Mouse (Mus musculus) brown adipose tissue, adult 24 weeks (tissue): ENCODE results near the gene Abcg5. TPM values are rescaled to one million over a fixed set of nuclear protein-coding genes. Genes with fewer than 3 reads are reported as not detected.
A peak's percentile ranks its signal among the peaks of the same experiment; 100 is the strongest.

ENCODE experiments used
- H3K27ac ChIP-seq: fragments of 200-500 bp; replicated peaks from 2 replicates; pipeline ENCODE4 v1.5.1; 2012; ENCODE audit warnings: low read depth, mild to moderate bottlenecking, low read length
- H3K4me1 ChIP-seq: fragments of 200-500 bp; 2 replicates; pipeline ENCODE4 v1.6.1; 2012; ENCODE audit warnings: low read length, mixed read lengths; ENCODE audit not compliant: control insufficient read depth, insufficient read depth, insufficient read length
- H3K4me3 ChIP-seq: fragments of 200-500 bp; 2 replicates; pipeline ENCODE4 v1.5.1; 2012; ENCODE audit warnings: low read depth, mild to moderate bottlenecking, low read length, moderate library complexity; ENCODE audit not compliant: insufficient read depth
- polyA plus RNA-seq: library from polyadenylated mRNA; stranded (reverse); fragments of >200 nt; gene quantifications from 2 replicates; pipeline ENCODE4 v1.2.4, GENCODE M21; 2012; ENCODE audit not compliant: missing spikeins, insufficient read depth, insufficient read length

Abcg5 gene
- polyA plus RNA-seq, 1 experiment: not detected

DNA sequence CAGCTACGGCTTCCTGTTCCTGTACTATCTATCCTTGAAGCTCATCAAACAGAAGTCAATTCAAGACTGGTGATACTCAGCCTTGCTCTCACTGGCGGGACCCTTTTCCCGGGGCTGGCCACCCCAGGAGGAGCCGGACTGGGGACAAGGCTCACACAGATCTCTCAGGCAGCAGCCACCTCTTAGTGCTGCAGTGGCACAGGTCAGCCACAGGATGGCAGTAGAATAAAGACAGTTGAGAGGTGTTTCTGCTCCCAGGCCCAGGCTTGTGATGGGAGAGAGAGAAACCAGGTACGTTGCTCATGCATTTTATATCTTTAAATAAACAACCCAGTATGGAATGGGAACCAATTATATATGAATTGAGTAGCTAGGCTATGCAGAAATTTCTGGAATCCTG lies 15.9 kb upstream of the Abcg5 start:
- no peaks in the 10 kb centered on the region for H3K4me1 ChIP-seq
- H3K4me3 ChIP-seq: no peak overlapping the region
- H3K27ac ChIP-seq: no peak overlapping the region

DNA sequence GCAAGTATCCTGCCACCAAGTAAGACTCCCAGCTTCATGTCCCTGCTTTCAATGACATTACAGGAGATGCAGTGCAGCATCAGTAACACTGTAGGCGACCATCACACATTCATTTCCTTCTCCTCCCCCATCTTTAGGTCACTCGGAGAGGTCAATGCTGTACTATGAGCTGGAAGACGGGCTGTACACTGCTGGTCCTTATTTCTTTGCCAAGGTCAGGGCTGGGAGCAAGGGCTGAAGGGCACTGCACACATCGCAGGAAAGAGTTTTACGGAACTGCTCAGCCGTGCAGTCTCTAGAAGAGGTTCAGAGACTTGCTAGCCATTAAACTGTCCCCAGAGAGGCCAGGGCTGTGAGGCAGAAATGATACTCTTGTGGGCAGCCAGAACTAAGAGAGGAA lies 13.7 kb upstream of the Abcg5 start:
- Histone ChIP-seq H3K4me3 (no peak overlapping the region), H3K4me1 (no peaks in the 10 kb centered on the region), H3K27ac (no peak overlapping the region)

DNA sequence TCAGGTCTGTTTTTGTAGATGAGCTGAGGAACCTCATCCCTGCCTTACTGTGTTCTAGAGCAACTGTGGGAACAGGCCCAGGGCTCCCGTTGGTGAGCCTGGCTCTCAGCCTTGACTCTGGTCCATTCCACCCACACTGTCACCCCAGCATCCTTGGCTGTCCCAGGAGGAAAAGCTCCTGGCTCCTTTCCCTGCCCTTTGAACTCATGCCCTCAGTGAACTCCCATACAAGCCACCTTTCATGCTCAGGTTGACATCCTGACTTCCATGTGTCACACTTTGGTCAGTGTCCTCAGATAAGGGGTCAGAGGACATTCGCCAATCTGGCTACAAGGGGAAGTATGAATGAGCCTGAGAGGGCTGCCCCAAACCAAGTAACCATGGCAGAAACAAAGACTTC lies 10.9 kb upstream of the Abcg5 start:
- H3K27ac ChIP-seq: no peak overlapping the region
- no peaks in the 10 kb centered on the region for H3K4me1 ChIP-seq
- no peak overlapping the region for H3K4me3 ChIP-seq

DNA sequence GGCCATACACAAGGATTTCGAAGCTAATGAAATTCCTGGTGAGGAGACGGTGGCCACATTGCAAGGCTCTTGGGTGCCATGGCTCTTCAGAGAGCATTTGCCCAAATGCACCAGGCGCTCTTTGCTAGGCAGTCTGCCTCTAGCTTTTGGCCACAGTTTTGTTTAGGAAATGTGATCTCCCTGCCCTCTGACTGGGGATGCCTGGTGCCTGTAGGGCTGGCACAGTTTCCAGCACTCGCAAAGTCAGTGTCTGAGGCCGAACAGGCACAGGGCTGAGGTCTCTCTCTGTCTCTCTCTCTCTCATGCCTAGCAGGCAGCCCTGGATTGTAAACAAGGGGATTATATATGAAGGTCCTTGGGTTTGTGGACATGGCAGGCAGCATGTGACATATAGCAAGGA lies 7.3 kb upstream of the Abcg5 start:
- Histone ChIP-seq H3K27ac (no peak overlapping the region), H3K4me1 (no peaks in the 10 kb centered on the region), H3K4me3 (no peak overlapping the region)

DNA sequence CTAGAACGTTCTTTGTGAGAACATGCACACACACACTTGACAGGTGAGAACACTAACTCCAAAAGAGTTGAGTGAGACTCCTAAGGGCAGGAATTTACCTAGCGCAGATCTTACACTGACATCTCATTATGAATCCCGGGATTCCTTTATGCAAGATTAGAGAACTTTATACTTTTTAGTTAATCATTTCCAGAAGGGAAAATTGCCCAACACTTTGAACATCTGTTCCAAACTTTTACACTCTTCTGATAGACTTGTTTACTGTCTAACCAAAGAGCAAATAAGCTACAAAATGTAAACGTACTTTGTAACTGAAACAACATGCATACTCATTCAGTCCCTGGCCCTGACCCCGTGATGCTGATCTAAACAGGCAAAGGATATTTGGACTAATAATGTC lies 6.5 kb upstream of the Abcg5 start:
- Histone ChIP-seq H3K27ac (no peak overlapping the region), H3K4me1 (no peaks in the 10 kb centered on the region), H3K4me3 (no peak overlapping the region)

DNA sequence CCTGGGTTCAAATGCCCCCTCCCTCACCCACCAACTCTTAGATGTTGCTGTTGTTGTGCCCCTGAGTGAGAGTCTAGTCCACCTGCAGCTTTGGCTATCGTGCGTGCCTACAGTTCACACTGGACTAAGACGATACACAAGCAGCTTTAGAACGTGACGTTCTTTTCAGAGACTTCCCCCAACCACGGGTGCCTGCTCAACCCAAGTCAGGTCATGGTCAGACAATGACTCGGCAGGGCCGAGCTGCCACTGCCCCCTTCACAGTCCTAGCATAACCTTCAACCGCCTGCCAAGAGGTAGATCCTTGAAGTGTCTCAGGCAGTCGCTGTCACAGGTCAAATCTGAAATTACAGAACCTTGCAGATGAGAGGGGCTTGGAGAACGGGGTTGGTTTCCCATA lies 6.0 kb upstream of the Abcg5 start:
- no peaks in the 10 kb centered on the region for H3K4me1 ChIP-seq
- no peak overlapping the region for H3K4me3 ChIP-seq
- no peak overlapping the region for H3K27ac ChIP-seq

DNA sequence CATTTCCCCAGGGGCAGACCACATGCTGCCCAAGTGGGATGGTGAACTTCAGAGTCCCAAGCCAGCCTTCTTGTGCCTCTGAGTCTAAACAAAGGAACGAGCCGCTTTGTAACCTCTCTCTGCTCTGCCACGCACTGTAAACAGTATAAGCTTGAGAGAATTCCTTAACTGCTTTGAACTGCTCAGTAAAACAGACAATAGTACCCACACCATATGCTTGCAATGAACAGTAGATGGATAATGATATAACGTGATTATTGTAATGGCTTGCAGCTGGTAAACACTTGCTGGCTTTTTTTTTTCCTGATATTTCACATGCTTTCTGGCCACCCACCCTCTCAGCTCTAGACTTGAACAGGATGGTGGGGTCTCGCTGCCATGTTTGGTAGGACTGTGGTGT lies 5.2 kb upstream of the Abcg5 start:
- no peaks in the 10 kb centered on the region for H3K4me1 ChIP-seq
- no peak overlapping the region for H3K4me3 ChIP-seq
- H3K27ac ChIP-seq: no peak overlapping the region

DNA sequence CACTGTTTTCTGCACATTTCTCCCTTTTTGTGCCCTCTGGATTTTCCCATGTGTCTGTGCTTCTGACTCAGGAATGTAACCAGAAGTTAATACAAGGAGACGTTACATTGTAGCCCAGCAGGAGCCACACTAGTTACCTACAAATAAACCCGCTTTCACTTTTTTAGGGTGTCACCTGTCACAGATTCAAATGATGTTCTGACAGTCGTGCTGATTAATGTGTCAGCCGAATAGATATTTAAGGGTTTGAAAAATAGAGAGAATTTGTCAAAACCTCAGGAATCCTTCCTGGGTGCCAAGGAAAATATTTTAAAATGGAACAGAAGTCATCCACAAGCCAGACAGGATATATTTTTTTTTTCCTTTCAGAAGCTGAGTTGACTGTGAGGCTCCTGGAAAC lies 2.5 kb upstream of the Abcg5 start:
- H3K4me3 ChIP-seq: no peak overlapping the region
- H3K27ac ChIP-seq: no peak overlapping the region
- no peaks in the 10 kb centered on the region for H3K4me1 ChIP-seq

DNA sequence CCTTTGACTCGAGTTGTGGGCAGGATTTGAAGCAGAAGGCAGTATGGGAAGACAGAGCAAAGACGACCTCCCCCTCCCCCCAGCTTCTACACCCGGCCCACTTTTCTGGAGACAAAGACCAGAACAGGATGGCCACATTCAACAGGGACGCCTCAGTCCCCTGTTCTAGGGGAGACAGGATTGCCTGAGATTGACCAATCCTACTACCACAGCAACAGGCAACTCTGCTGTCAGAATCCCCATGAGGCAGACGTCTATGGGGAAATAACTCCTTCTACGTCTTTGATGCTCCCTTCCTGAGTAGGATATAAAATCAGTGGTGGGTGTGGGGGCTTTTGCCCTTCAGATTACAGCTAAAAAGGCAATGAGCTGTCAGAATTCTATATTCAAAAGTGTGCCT lies 1.5 kb upstream of the Abcg5 start:
- H3K4me3 ChIP-seq: no peak overlapping the region
- H3K27ac ChIP-seq: no peak overlapping the region
- no peaks in the 10 kb centered on the region for H3K4me1 ChIP-seq

DNA sequence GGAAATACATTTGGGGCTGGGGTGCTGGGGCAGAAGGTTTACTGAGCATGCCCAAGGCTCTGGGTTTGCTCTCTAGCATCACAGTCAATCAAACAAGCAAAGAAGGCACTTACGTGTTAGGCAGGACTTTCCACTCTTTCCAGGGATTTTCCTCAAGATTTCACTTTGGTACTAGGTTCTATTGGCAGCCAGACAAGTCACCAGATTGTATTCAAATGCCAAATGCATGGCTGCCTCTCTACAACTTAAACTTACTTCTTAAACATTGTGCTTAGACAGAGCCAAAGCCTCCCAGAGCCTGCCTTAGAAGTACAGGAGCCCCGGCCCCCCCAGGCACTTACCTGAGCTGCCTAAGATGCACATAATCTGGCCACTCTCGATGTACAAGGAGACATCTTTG lies 1.1 kb downstream of the Abcg5 start:
- H3K4me1 ChIP-seq: no peaks in the 10 kb centered on the region
- H3K27ac ChIP-seq: no peak overlapping the region
- H3K4me3 ChIP-seq: no peak overlapping the region

DNA sequence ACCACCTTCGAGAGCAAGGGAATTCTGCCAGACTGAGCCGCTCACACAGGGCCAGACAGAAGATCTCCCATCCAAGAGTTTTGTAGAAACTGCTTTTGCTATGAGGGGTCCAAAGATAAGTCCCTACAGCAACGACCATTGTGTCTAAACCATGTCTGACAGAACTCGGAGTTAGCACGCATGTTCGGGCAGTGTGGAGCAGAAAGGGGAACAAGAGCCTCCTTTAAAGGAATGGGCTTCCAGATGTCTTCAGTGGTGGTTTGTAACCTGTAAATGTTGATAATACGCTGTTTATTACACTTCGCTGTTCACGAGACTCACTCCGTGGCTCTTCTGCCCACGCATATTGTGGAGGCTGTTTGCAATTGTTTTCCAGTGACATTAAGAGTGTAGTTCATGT lies 5.2 kb downstream of the Abcg5 start:
- H3K4me1 ChIP-seq: peaks cover 3% of the 10 kb centered on the region; the same call in 1 of the 2 replicates
- H3K27ac ChIP-seq: no peak overlapping the region
- H3K4me3 ChIP-seq: no peak overlapping the region

DNA sequence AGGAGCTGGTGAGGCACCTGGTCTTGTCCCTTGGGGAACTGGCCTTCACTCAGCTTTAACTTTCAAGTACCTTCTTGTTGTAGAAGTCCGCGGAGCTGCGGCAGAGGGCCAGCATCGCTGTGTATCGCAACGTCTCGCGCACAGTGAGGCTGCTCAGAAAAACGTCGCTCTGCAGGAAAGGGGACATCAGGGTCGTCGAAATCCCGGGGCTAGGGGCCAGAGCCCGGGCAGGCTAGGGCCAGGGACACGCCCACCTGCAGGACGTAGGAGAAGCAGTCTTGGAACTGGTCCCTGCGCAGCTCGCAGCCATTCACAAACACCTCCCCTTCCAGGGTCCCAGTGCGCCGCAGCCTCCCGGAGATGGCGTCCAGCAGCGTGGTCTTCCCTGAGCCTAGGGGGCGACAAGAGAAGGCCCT lies 6.9 kb downstream of the Abcg5 start, which contains the start of gene Abcg8:
TSS of gene Abcg8 (plus strand) at position 352 of the 416 bp plus-strand sequence.
- peaks cover 3% of the 10 kb centered on the region; the same call in 1 of the 2 replicates for H3K4me1 ChIP-seq
- no peak within 1 kb of the TSS for H3K27ac ChIP-seq
- peak within 1 kb of the TSS; percentile 52 for H3K4me3 ChIP-seq

DNA sequence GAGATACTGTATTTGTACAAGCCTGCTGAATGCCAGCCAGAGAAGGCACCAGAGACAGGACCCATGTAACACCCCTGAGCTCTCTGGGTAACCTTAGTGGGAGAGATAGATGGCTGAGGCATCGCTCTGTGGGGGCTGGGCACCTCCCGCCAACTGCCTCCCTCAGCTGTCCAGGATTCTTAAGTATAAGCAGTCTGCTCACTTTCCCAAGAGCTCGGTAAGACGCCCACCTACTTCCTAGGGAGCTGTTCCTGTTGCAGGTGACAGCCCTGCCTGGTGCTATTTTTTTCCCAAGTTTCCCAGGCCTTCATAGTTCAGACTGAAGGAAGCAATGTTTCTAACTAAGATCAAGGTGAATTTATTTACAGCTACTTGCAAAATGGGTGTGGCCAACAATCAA lies 7.6 kb downstream of the Abcg5 start:
- Histone ChIP-seq H3K4me1 (peaks cover 3% of the 10 kb centered on the region; the same call in 1 of the 2 replicates), H3K27ac (no peak overlapping the region), H3K4me3 (no peak overlapping the region)

DNA sequence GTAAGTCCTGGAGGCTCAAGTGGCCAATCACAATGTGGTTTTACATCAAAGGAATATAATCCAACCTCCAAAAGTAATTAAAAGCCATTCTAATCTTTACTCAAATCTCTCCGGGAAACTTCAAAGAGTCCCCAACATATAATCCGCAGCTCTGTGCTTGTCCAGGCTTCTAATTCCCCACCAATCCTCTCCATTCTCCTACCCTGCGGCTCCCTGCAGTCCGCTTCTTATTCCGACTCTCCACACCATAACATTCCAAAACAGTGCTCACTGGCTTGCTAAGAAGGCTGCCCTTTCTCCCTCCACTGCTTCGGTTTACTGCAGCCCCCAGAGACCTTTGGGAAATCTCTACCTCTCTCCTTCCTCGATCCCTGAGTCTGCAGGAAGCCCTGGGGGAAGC lies 8.8 kb downstream of the Abcg5 start:
- H3K4me1 ChIP-seq: peaks cover 3% of the 10 kb centered on the region; the same call in 1 of the 2 replicates
- H3K4me3 ChIP-seq: no peak overlapping the region
- no peak overlapping the region for H3K27ac ChIP-seq

DNA sequence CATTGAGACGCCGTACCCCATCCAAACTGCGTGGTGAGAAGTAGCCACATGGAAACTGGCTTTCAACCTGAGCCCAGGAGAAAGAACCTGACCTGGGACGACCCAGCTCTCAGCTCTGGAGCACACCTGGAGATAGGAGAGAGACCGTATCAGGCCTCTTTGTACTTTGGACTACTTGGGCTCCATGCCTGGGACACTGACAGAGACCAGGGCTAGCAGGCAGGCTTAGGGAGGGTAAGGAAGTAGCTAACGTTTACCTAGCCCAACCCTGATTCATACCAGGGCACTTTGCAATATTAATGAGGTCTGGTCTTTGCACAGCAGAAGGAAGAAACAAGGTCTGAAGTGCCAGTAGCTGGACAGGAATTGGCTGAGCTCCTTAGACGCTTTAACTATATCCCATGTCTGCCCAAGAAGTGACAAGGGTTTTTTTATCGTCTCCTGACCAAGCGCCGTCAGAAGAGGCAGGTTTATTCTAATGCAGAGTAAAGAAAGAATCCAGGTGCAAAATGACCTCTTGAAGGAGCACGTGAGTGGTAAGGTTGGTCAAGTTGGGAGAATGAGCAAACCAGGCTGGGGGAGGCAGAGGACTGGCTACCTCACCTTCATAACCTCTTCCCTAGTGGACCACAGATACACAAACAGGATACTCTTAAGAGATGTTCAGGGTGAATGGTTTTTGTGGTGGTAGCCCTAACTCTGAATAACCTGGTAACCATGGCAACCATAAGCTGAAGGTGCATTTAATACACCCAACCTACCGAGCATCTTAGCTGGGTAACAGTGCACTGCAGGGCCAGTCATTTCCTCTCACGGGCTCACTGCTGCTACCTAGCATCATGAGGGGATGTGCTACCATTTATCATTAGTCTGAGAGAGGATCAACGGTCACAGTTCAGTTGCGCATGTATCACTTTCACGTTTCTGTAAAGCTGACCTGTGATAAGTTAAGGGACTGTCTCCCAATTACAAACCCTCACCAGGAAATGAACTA lies 10.1 kb downstream of the Abcg5 start:
- H3K27ac ChIP-seq: no peak overlapping the region
- no peak overlapping the region for H3K4me3 ChIP-seq
- peaks cover 3% of the 10 kb centered on the region; the same call in 1 of the 2 replicates for H3K4me1 ChIP-seq

DNA sequence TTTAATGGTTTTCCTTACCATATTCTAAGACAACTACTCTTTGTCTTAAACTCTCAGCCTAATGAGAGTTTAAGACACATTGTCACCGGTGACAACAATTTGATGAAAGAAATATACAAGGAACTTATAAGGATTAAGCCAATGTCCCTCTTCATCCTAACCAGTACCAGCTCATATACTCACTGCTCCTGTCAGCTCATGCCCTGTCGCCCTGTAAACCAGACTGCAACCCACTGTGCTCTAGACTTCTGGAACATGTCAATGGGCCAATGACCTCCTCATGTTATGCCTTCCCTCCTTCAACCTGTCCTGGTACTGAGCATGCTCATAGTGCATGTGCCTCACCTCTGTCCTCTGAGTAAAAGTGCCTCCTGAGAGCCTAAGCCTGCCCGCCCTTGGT lies 15.0 kb downstream of the Abcg5 start:
- no peak overlapping the region for H3K4me3 ChIP-seq

More for the DNA sequence above, 15.0 kb downstream of the Abcg5 start:
- Histone ChIP-seq H3K4me1 (no peaks in the 10 kb centered on the region), H3K27ac (no peak overlapping the region)
